Mouse (Mus musculus) cortical plate, adult 2 months (tissue): Measurements from ENCODE around the gene Ddo.

Source experiments
- CTCF ChIP-seq: fragments of 200-500 bp; IDR thresholded peaks from 2 replicates; pipeline ENCODE4 v1.5.1; 2011; ENCODE audit warnings: mild to moderate bottlenecking, control low read depth, low read length; ENCODE audit not compliant: insufficient read depth; ENCODE audit errors: extremely low read depth
- POLR2A ChIP-seq: fragments of 200-500 bp; IDR thresholded peaks from 2 replicates; pipeline ENCODE4 v1.6.1; 2011; ENCODE audit warnings: mild to moderate bottlenecking, low read length, control low read depth; ENCODE audit not compliant: insufficient read depth; ENCODE audit errors: extremely low read depth

GRCm38 (mm10) chr10:40715151-40715550, 85.3 kb downstream of the Ddo start:
- TF ChIP-seq CTCF (no peak), POLR2A (no peak)
